In genomic region chr4:151999481-151999880, GRCm38 (mm10) we compare ENCODE assay signal across 23 mouse cellular contexts. TPM values are rescaled to one million over a fixed set of nuclear protein-coding genes. Genes with fewer than 3 reads are reported as not detected.
DNase-seq lines count a peak whose midpoint lies in the region; ATAC-seq and TF ChIP-seq lines count a peak whose summit lies in the region.
"Had no signal": no experiment of that assay in that cellular context is flagged by ENCODE, and none has a peak within 500 bp of the region (broad histone marks: within the 10 kb centered on the region; RNA-seq: fewer than 3 reads in every experiment).

No protein-coding gene starts in this region.

- H3K79me2 ChIP-seq in CH12.LX (replicated peaks; ENCODE audit: control insufficient read depth, extremely low read depth, insufficient read depth, poor library complexity, severe bottlenecking) = 0 out of 2 replicates have a peak, but pooled peaks cover 4% of the 10 kb centered on the region

- no peaks in the 10 kb centered on the region for H3K9me3 ChIP-seq in CH12.LX (replicated peaks; ENCODE audit: low read length)
- no peaks in the 10 kb centered on the region for H3K9me3 ChIP-seq in limb, embryonic 10.5 days (replicated peaks)
- H3K9me3 ChIP-seq: forebrain, embryonic 12.5 days; hindbrain, embryonic 13.5 days; liver, embryonic 12.5 days; midbrain, embryonic 13.5 days had no signal

- H3K4me3 ChIP-seq in CH12.LX (replicated peaks in 1 of 3; ENCODE audit: low read depth in 2 of 3, low read length in 2 of 3, poor library complexity in 1 of 3) = no peak overlapping the region
- H3K4me3 ChIP-seq in limb, embryonic 10.5 days = no peak overlapping the region
- H3K4me3 ChIP-seq: forebrain, embryonic 12.5 days; hindbrain, embryonic 13.5 days; left cerebral cortex, adult 2 months; liver, embryonic 12.5 days; midbrain, embryonic 13.5 days; myocyte had no signal

- H3K27ac ChIP-seq in CH12.LX (ENCODE audit: insufficient read depth, low read depth) = no peak overlapping the region
- H3K27ac ChIP-seq in limb, embryonic 10.5 days = no peak overlapping the region
- H3K27ac ChIP-seq: forebrain, embryonic 12.5 days; hindbrain, embryonic 13.5 days; left cerebral cortex, adult 2 months; liver, embryonic 12.5 days; midbrain, embryonic 13.5 days had no signal

- peak; percentile 6 for DNase-seq in adrenal gland, postnatal 14 days
- DNase-seq in adrenal gland, adult 2 months = no peak
- DNase-seq in CH12.LX (ENCODE audit: extremely low read depth) (no peak), ZHBTc4 (ENCODE audit: low read depth, low spot score) (peak; percentile 80)
- no peak for DNase-seq in limb, embryonic 10.5 days (ENCODE audit: low spot score)
- DNase-seq in heart, postnatal 4 days = no peak
- DNase-seq in heart, postnatal 25 days (ENCODE audit: low spot score) = no peak
- DNase-seq: cerebellum, adult 2 months; cerebellum, postnatal 36 days; kidney, adult 9 months; kidney, postnatal 36 days; lung, adult 2 months; right cerebral cortex, postnatal 25 days; thymus, adult 2 months had no signal

- H3K36me3 ChIP-seq in CH12.LX (replicated peaks in 1 of 2; ENCODE audit: control insufficient read depth in 1 of 2, insufficient read depth in 1 of 2, low read length in 1 of 2) = no peaks in the 10 kb centered on the region
- no peaks in the 10 kb centered on the region for H3K36me3 ChIP-seq in limb, embryonic 10.5 days
- H3K36me3 ChIP-seq: forebrain, embryonic 12.5 days; hindbrain, embryonic 13.5 days; liver, embryonic 12.5 days; midbrain, embryonic 13.5 days had no signal

- H3K4me2 ChIP-seq in CH12.LX (ENCODE audit: insufficient read depth, low read depth, poor library complexity, severe bottlenecking) = no peak overlapping the region
- H3K4me2 ChIP-seq: forebrain, embryonic 12.5 days; hindbrain, embryonic 13.5 days; liver, embryonic 12.5 days; midbrain, embryonic 13.5 days had no signal

- peaks cover 5 to 14% of the 10 kb centered on the region in 2 experiments for H3K4me1 ChIP-seq in CH12.LX (ENCODE audit: control insufficient read depth in 1 of 2, insufficient read depth in 2 of 2)
- peaks cover 23% of the 10 kb centered on the region for H3K4me1 ChIP-seq in limb, embryonic 10.5 days

- in situ Hi-C loops in CH12.LX (cut with MboI; ENCODE audit: low pct_ligation_motif_present, low pct_unique_long_range_greater_than_20kb, low sequenced_read_pairs) = no loop called here

- no peak for TF ChIP-seq RAD21 in CH12.LX (IDR thresholded peaks at IDR 0.05; ENCODE audit: low read depth, low read length)

- no peak for TF ChIP-seq CTCF in CH12.LX (conservative IDR thresholded peaks at IDR 0.05 in 1 of 2, IDR thresholded peaks at IDR 0.05 in 1 of 2; ENCODE audit: low read depth in 2 of 2, low read length in 2 of 2)

- dilution Hi-C loops in CH12.LX (cut with MboI; ENCODE audit: extremely low pct_ligation_motif_present, extremely low pct_unique_long_range_greater_than_20kb, low sequenced_read_pairs) = no loop called here

- no peak for TF ChIP-seq POLR2A in CH12.LX (IDR thresholded peaks at IDR 0.05; ENCODE audit: low read depth, low read length)

- intact Hi-C loops in heart, postnatal 25 days (cut with DNase I) = no loop called here

- no peak for TF ChIP-seq EP300 in CH12.LX (IDR thresholded peaks at IDR 0.05; ENCODE audit: low read length)

- H3K27me3 ChIP-seq in CH12.LX (replicated peaks) = peaks cover 15% of the 10 kb centered on the region
- H3K27me3 ChIP-seq in limb, embryonic 10.5 days (ENCODE audit: low read depth, poor library complexity, severe bottlenecking) = no peaks in the 10 kb centered on the region
- H3K27me3 ChIP-seq: forebrain, embryonic 12.5 days; hindbrain, embryonic 13.5 days; midbrain, embryonic 13.5 days; Patski had no signal

- peak; percentile 21; the same call in 1 of the 2 replicates for ATAC-seq in monocyte, adult 5-6 weeks (replicated peaks; ENCODE audit: insufficient number of reproducible peaks, low FRiP score, low TSS enrichment, poor library complexity, severe bottlenecking)
- ATAC-seq: liver, embryonic 12.5 days; midbrain, embryonic 13.5 days; Patski had no signal

- no peak overlapping the region for H3K9ac ChIP-seq in CH12.LX (ENCODE audit: insufficient read depth, low read depth)
- H3K9ac ChIP-seq: forebrain, embryonic 12.5 days; hindbrain, embryonic 13.5 days; midbrain, embryonic 13.5 days had no signal

- 68% methylated on average over 3 of the region's 3 CpGs for WGBS in limb, embryonic 10.5 days

TF ChIP-seq in CH12.LX, 34 proteins besides CTCF, POLR2A, EP300 and RAD21:
- TF ChIP-seq ELF1 (IDR thresholded peaks at IDR 0.05; ENCODE audit: low read depth, low read length) = peak; percentile 32; the same call in 1 of the 2 replicates
- TF ChIP-seq CHD1 (IDR thresholded peaks at IDR 0.05; ENCODE audit: low read depth, low read length) = no peak

RNA-seq across cellular contexts. Expression of gene Phf13, which starts 3.4 kb away (rescaled TPM):
- 15.6 and 16.0 TPM in 2 replicates for total RNA-seq in adrenal gland, postnatal 14 days (2021)
- 10 to 100 TPM; 12.1 to 14.2 TPM for total RNA-seq in adrenal gland, adult 2 months (2021)
- 22.8 and 24.3 TPM in 2 replicates for polyA plus RNA-seq in adrenal gland, adult 2 months (2012; rRNA removed)
- total RNA-seq in CH12.LX (2012; rRNA removed) (4.9 and 5.0 TPM in 2 replicates), CH12.LX (2014; rRNA removed) (1.9 and 2.1 TPM in 2 replicates)
- polyA plus RNA-seq in CH12.LX (2012; ENCODE audit: insufficient read length, low read depth) = 3.9 and 4.9 TPM in 2 replicates
- 6.7 to 8.8 TPM (median 7.8 TPM) in 3 replicates for total RNA-seq in monocyte, adult 5-6 weeks (2017)
- 26.9 and 33.4 TPM in 2 replicates for polyA plus RNA-seq in limb, embryonic 10.5 days (2016; fragmentation: Nextera tagmentation; extraction: Ambion mirVana)
- total RNA-seq in heart, postnatal 4 days (2021) = 10 to 100 TPM; 14.8 to 15.3 TPM
- 1 to 10 TPM; 5.8 to 6.2 TPM for total RNA-seq in heart, postnatal 25 days (2021)

RNA-seq across cellular contexts. Expression of gene Klhl21, which starts 9.1 kb away (rescaled TPM):
- total RNA-seq in adrenal gland, postnatal 14 days (2021) = 18.7 TPM in 2 replicates
- 10 to 100 TPM; 17.8 to 23.7 TPM for total RNA-seq in adrenal gland, adult 2 months (2021)
- polyA plus RNA-seq in adrenal gland, adult 2 months (2012; rRNA removed) = 70.8 and 71.2 TPM in 2 replicates
- 7.1 and 9.5 TPM in 2 replicates for total RNA-seq in CH12.LX (2012; rRNA removed)
- total RNA-seq in CH12.LX (2014; rRNA removed) = 4.4 and 4.9 TPM in 2 replicates
- polyA plus RNA-seq in CH12.LX (2012; ENCODE audit: insufficient read length, low read depth) = 9.1 and 9.4 TPM in 2 replicates
- total RNA-seq in monocyte, adult 5-6 weeks (2017) = 7.1 to 11.1 TPM (median 9.6 TPM) in 3 replicates
- polyA plus RNA-seq in limb, embryonic 10.5 days (2016; fragmentation: Nextera tagmentation; extraction: Ambion mirVana) = 9.7 and 10.6 TPM in 2 replicates
- total RNA-seq in heart, postnatal 4 days (2021) = 10 to 100 TPM; 42.3 to 49.2 TPM
- total RNA-seq in heart, postnatal 25 days (2021) = 10 to 100 TPM; 69.8 to 76.2 TPM

RNA-seq across cellular contexts. Expression of gene Thap3, which starts 10.7 kb away (rescaled TPM):
- total RNA-seq in adrenal gland, postnatal 14 days (2021) = 15.2 and 15.5 TPM in 2 replicates
- 10 to 100 TPM; 13.8 to 24.1 TPM for total RNA-seq in adrenal gland, adult 2 months (2021)
- polyA plus RNA-seq in adrenal gland, adult 2 months (2012; rRNA removed) = 64.6 and 88.7 TPM in 2 replicates
- total RNA-seq in CH12.LX (2012; rRNA removed) (20.0 and 27.6 TPM in 2 replicates), CH12.LX (2014; rRNA removed) (10.1 and 12.8 TPM in 2 replicates)
- polyA plus RNA-seq in CH12.LX (2012; ENCODE audit: insufficient read length, low read depth) = 11.0 and 11.7 TPM in 2 replicates
- 7.5 to 11.4 TPM (median 10.5 TPM) in 3 replicates for total RNA-seq in monocyte, adult 5-6 weeks (2017)
- polyA plus RNA-seq in limb, embryonic 10.5 days (2016; fragmentation: Nextera tagmentation; extraction: Ambion mirVana) = 36.0 and 43.1 TPM in 2 replicates
- total RNA-seq in heart, postnatal 4 days (2021) = 10 to 100 TPM; 11.7 to 13.4 TPM
- total RNA-seq in heart, postnatal 25 days (2021) = 10 to 100 TPM; 11.5 TPM

RNA-seq across cellular contexts. Expression of gene Zbtb48, which starts 28.0 kb away (rescaled TPM):
- total RNA-seq in adrenal gland, postnatal 14 days (2021) = 10.6 and 11.3 TPM in 2 replicates
- 10 to 100 TPM in 1 of 2 experiments, 1 to 10 TPM in 1; 7.9 to 10.2 TPM for total RNA-seq in adrenal gland, adult 2 months (2021)
- polyA plus RNA-seq in adrenal gland, adult 2 months (2012; rRNA removed) = 9.1 and 10.5 TPM in 2 replicates
- total RNA-seq in CH12.LX (2012; rRNA removed) = 7.4 and 10.5 TPM in 2 replicates
- total RNA-seq in CH12.LX (2014; rRNA removed) = 8.6 and 10.5 TPM in 2 replicates
- polyA plus RNA-seq in CH12.LX (2012; ENCODE audit: insufficient read length, low read depth) = 13.6 and 14.0 TPM in 2 replicates
- total RNA-seq in monocyte, adult 5-6 weeks (2017) = 4.1 to 10.8 TPM (median 9.1 TPM) in 3 replicates
- 24.5 and 26.5 TPM in 2 replicates for polyA plus RNA-seq in limb, embryonic 10.5 days (2016; fragmentation: Nextera tagmentation; extraction: Ambion mirVana)
- total RNA-seq in heart, postnatal 4 days (2021) = 10 to 100 TPM; 10.5 to 11.1 TPM
- 1 to 10 TPM; 3.5 to 5.0 TPM for total RNA-seq in heart, postnatal 25 days (2021)

RNA-seq across cellular contexts. Expression of gene Tas1r1, which starts 38.9 kb away (rescaled TPM):
- total RNA-seq in adrenal gland, postnatal 14 days (2021) = not detected in 2 replicates
- 1 to 10 TPM in 1 of 2 experiments, not detected in 1; 1.4 TPM for total RNA-seq in adrenal gland, adult 2 months (2021)
- 0.09 TPM in 1 of 2 replicates, not detected in the other for polyA plus RNA-seq in adrenal gland, adult 2 months (2012; rRNA removed)
- total RNA-seq in CH12.LX (2012; rRNA removed) = 0.13 and 0.21 TPM in 2 replicates
- not detected in 2 replicates for total RNA-seq in CH12.LX (2014; rRNA removed)
- polyA plus RNA-seq in CH12.LX (2012; ENCODE audit: insufficient read length, low read depth) = not detected in 2 replicates
- not detected in 3 replicates for total RNA-seq in monocyte, adult 5-6 weeks (2017)
- 0.35 and 0.65 TPM in 2 replicates for polyA plus RNA-seq in limb, embryonic 10.5 days (2016; fragmentation: Nextera tagmentation; extraction: Ambion mirVana)
- under 1 TPM; 0.10 to 0.11 TPM for total RNA-seq in heart, postnatal 4 days (2021)
- total RNA-seq in heart, postnatal 25 days (2021) = under 1 TPM in 1 of 2 experiments, not detected in 1; 0.16 TPM
- total RNA-seq: neutrophil, adult 5-6 weeks had no signal

Comparison
In these comparisons a context has a peak if more than half of its experiments do, and no peak if none do; other contexts are left out.
1. DNase-seq: peak in adrenal gland, postnatal 14 days (single experiment) and ZHBTc4 (single experiment); none in adrenal gland, adult 2 months (single experiment), CH12.LX (single experiment), limb, embryonic 10.5 days (single experiment), heart, postnatal 4 days (single experiment) and heart, postnatal 25 days (single experiment).